Mouse (Mus musculus) lung, postnatal 36 days (tissue): Measurements from ENCODE around the gene Elk4.

Experiments
- DNase-seq: peaks from one replicate; pipeline ENCODE4 v3.0.0; 2022; ENCODE audit warnings: mixed read lengths

Elk4 gene

DNA sequence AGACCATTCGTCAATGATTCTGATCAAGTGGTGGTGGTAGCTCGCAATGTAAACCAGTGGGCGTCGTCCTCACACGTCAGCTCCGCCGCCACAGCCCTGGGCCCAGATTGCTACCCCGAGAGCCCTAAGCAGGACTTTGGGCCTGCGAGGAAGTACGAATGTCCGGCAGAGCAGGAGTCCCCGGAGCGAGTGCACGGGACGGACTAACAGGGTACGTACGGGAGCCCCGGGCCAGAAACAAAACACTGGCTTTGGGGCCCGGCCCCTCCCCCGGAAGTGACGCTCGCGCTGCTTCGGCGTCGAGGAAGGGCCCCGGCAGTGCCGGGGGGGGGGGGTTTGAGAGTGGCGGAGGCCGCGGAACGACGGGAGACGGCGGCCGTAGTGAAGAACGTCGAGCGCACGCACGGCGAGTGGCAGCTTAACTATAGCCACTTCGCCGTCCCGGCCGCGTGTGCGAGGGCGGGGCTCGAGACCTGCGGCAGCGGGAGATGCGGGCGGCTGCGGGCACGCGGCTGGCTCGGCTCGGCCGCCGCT lies at the start of gene Elk4:
Gene Elk4, plus strand, starts transcription at position 326 of the 534 bp plus-strand sequence.
- peak; percentile 96 for DNase-seq

DNA sequence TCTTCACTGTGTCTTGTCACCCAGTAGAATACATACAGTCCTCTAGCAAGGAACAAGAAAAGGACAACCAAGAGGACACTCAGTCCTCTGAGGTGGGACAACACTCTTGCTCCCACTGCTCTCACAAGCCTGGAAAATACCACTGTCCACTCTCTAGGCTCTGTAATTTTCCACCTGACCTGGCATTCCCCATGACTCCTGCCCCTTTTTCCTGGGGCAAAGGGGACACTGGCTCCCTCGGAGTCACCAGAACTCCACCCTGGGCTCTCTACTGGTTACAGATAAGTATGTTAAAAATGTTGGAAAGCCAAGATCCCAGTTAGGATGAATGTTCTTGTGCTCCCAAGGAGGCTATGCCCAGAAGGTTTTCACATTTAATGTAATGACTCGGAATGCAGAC lies 46.4 kb upstream of the Elk4 start:
- no peak for DNase-seq

DNA sequence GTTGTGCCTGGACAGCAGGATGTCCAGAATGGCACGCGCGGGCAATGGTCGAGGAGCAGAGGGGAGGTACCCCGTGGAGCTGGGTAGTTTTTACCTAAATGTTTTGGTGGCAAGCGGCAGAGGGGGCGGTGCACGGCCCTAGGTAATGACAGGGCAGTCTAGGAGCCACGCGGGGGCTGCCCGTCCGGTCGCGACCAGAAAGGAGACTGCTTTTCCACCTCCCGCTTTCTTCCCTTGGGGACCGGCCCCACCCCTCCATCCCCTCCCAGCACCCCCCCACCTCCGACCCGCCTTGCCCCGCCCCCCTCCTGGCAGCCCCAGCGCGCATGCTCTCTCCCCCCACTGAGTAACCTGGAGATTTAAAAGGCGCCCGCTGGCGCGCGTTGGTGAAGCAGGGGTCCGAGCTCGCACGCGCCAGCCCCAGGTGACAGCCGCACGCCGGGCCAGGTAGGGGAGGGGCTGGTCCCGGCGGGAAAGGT lies 44.8 kb upstream of the Elk4 start, which contains the start of gene Slc45a3:
Gene Slc45a3, plus strand, starts transcription at position 362 of the 479 bp plus-strand sequence.
- peak; percentile 38 for DNase-seq

- no peak for DNase-seq
Measured at GRCm38 (mm10) chr1:131963085-131963951, 44.1 kb upstream of the Elk4 start.

DNA sequence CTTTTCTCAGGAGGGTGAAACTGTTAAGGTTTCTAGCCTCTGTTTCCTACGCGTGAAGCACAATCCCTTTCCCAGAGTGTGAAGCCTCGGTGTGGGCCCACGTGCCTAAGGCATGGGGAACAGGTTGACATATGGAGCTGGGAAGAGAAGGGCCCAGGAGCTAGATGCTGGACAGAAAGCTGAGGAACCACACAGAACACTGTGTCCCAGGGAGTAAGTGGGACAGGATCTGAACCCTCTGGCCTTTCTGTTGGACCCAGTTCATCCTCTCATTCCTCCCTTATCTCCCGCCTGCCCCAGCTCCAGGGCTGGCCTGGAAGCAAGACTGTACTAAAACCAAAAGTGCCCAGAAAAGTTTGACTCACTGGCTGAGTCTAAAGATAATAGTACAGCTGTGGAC lies 43.3 kb upstream of the Elk4 start:
- no peak for DNase-seq

DNA sequence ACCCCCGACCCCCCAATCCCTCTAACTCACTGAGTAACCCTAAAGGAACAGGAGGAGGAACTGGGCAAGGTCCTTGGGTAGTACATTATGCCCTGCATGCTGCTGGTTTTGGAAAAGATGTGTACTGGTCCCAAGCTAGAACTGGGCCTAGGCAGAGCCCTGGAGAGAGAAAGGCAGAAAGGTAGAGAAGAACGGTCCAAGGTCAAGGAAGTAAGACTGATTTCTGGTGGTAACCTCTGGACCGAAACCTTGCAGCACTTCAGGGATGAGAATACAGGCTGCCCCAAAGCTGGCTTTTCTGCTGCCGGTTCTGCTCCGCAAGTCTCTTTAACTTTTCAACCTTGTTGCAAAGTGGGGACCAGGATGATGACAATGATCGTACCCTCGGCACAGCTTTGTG lies 42.8 kb upstream of the Elk4 start:
- no peak for DNase-seq

- DNase-seq: no peak
Measured at GRCm38 (mm10) chr1:131965818-131966217, 41.6 kb upstream of the Elk4 start.

DNA sequence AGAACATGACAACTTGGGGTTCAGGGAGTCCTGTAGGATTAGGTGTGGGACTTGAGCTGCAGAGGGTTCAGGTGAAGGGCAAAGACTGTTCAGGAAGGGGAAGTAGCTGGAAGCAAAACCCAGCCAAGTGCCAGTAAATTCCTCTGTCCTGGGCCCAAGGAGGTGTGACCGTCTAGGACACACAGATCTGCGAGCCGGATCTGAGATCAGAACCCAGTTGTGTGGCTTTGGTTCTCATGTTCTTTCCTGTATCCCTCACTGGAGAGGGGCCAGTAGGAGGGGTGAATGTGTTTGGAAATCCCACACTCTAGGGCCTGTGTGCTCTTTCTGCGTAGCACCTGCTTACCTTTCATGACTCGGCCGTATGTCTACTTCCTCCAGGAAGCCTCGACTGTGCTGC lies 40.1 kb upstream of the Elk4 start:
- peak; percentile 67 for DNase-seq

DNA sequence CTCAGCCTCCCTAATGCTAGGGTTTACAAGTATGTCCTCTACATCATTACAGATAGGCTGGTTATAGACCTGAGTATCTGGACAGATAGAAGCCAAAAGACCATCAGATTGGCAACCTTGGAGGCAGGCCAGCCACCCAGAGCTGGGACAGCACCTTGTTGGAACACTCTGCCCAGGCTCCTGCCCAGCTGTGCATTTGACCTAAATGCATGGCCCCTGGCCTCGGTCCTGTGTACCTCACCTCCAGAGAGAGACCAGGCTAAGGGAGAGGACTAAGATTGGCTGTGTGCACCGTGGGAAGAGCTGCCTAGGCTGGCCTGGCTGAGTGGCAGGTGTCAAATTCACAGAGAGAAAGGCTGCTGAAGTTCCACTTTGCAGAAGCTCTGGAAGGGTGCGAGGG lies 38.9 kb upstream of the Elk4 start:
- DNase-seq: no peak

DNA sequence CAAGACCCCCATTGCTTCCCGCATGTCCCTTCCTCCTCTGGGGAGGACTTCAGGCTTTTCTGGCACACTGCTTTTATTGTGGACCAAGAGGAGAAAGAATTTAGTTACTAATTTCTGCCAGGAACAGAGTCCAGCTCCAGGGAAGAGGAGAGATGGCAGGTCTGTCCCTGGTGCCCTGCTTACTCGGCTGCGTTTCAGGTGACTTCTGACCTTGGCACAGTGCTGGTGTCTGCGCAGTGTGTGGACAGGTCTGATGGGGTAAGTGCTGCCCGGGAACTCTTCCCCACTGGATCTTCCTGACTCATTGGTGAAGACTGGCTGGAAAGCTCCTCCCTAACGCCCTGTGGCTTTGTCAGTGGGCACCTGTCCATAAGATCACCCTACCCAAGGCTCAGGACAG lies 38.4 kb upstream of the Elk4 start:
- DNase-seq: no peak

DNA sequence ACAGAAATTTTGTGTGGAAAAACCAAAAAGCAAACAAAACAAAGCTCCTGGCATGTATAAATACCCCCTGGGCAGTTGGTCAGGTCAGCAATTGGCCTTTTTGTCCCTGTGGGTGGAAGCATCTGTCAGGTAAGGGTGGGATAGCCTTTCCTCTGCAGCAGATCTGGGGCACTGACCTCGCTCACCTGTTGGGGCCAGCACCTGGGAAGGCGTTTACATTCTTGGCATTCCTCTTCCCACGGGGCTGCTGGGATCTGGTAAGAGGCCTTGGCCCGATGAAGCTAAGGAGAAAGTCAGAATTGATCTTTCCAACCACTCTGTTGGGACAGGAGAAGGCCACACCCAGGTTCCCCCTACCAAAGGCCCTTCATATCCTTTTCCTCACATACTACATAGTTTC lies 37.6 kb upstream of the Elk4 start:
- peak; percentile 41 for DNase-seq

DNA sequence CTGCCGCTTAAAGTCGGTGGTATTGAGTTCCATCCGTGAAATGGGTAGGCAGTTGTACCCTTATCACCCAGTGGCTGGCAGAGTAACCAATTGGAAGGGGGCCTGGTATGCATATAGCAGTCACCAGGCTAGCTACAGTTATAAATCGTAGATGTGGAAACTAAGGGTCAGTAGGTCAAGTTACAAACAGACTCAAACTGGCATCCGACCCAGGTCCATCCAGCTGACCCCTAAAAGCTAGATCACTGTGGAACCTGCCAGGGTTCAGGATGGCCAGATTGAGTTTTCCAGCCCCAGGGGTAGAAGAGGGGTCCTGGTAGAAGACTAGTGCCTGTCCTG lies 37.1 kb upstream of the Elk4 start:
- DNase-seq: no peak

DNA sequence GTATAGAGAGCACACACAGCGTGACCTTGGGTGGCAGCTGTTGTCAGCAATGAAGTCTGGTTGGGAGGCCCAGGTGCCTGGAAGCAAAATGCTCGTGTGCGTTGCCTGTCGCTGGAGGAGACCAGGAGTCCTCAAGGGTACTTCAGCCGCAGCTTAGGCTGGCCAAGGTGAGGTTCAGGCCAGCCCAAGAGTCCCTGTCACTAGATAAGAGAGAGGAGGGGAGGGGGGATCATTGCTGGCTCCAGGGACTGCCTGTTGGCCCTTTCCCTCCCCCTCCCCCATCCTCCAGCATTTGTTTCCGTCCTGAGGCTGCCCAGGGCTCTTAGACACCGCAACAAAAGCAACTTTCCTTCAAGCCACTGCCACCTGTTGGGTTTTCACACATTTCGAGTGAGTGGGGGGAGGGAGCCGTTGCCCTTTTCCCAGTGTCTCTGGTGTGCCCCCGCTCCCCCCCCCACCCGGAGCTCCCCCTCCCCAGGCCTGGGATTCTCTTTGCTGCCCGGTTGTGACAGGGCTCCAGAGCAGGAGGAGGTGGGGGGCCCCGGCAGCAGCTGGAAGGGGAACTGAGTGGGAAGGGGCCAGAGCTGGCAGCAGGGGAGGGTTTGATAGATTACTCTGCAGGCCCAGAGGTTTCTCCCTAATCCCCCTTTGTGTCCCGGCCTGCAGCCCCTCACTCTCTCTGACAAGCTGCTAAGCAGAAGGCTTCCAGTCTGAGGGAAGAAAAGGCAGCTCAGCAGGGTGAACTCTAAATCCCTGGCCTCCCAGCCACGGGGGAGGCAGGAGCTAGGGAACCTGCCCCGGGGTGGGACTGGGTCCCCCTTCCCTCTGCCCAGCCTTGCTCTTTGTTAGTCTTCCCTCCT lies 36.5 kb upstream of the Elk4 start:
- peak; percentile 26 for DNase-seq

- no peak for DNase-seq
Measured at GRCm38 (mm10) chr1:131971771-131972497, 35.5 kb upstream of the Elk4 start.

GRCm38 (mm10) chr1:131972498-131973334 lies 34.7 kb upstream of the Elk4 start:
- no peak for DNase-seq

GRCm38 (mm10) chr1:131973991-131974390 lies 33.4 kb upstream of the Elk4 start:
- peak; percentile 24 for DNase-seq

- DNase-seq: no peak
Measured at GRCm38 (mm10) chr1:131976886-131977285, 30.5 kb upstream of the Elk4 start.

- DNase-seq: no peak
Measured at GRCm38 (mm10) chr1:131980471-131980870, 26.9 kb upstream of the Elk4 start.

DNA sequence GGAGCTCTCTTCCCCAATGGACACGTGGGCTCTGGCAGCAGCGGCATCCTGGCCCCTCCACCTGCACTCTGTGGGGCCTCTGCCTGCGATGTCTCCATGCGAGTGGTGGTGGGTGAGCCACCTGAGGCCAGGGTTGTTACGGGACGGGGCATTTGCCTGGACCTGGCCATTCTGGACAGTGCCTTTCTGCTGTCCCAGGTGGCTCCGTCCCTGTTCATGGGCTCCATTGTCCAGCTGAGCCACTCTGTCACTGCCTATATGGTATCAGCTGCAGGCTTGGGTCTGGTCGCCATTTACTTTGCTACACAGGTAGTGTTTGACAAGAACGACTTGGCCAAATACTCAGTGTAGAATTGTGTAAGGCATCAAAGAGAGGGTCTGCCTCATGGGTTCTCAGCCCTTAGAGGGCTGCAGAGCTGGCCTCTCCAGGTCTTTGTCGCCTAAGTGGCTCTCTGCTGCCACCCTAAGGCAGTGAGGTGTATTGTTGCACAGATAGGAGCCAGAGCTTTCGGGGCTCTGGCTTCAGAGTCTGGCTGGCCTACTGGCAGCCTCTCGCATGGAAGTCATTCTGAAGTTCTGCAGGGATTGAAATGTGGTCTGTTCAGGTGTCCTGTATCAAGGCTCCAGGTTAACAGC lies 25.9 kb upstream of the Elk4 start:
- DNase-seq: peak; percentile 81

GRCm38 (mm10) chr1:131982907-131983306 lies 24.5 kb upstream of the Elk4 start:
- peak; percentile 85 for DNase-seq

DNA sequence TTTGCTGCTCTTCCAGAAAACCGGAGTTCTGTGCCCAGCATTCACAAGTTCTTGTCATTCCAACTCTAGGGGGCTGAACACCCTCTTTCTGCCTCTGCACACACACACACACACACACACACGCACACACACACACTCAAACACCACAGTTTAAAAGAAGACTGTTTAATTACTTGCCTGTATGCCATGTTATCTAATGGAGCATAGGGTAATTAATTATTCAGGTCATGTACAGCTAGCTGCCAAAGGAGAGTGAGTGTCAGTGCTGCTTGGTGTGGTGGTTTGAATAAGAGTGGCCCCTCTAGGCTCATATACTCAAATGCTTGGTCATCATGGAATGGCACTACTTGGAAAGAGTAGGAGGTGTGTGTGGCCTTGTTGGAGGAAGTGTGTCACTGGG lies 23.6 kb upstream of the Elk4 start:
- no peak for DNase-seq
